Mouse (Mus musculus) liver, embryonic 14.5 days (tissue): Measurements from ENCODE around the gene Dctn3. TPM values are rescaled to one million over a fixed set of nuclear protein-coding genes. Genes with fewer than 3 reads are reported as not detected.
"Not testable (repeated sequence)": the region's sequence is repeated elsewhere in the genome, so short reads cannot be mapped to it uniquely, and the experiment has no call there.

Experiments used
- ATAC-seq: fragments of 200-750 bp; cut with Nextera tagmentation; 2 replicates; pipeline ENCODE4 v1.8.0; 2017; ENCODE audit warnings: moderate number of reproducible peaks, mild to moderate bottlenecking, moderate library complexity; ENCODE audit not compliant: insufficient read depth
- DNase-seq, 3 experiments: peaks; one replicate each; pipeline ENCODE4 v3.0.0-alpha.2; 2012 to 2013; ENCODE audit warnings: low read depth in 3 of 3, low spot score in 3 of 3
- H3K27ac ChIP-seq: fragments of 300-500 bp; sonication (generic); 2 replicates; pipeline ENCODE4 v1.5.1; 2014; ENCODE audit warnings: moderate library complexity, mild to moderate bottlenecking, control low read depth, inconsistent platforms
- H3K27me3 ChIP-seq: fragments of 300-500 bp; sonication (generic); 2 replicates; pipeline ENCODE4 v1.6.1; 2014; ENCODE audit warnings: mild to moderate bottlenecking, low read length, moderate library complexity; ENCODE audit not compliant: control insufficient read depth, insufficient read depth
- H3K36me3 ChIP-seq: fragments of 300-500 bp; sonication (generic); replicated peaks from 2 replicates; pipeline ENCODE4 v1.6.1; 2014; ENCODE audit warnings: low read depth; ENCODE audit not compliant: control insufficient read depth, insufficient read depth
- H3K4me1 ChIP-seq, 2 experiments: fragments of 200-500 bp in 1 of 2; fragments of 300-500 bp in 1 of 2; sonication (generic) in 1 of 2; replicated peaks; 2 replicates each; pipeline ENCODE4 v1.6.1; 2012 to 2014; ENCODE audit warnings: antibody characterized with exemption in 1 of 2, inconsistent platforms in 1 of 2, low read length in 1 of 2; ENCODE audit not compliant: control insufficient read depth in 2 of 2, insufficient read depth in 2 of 2
- H3K4me2 ChIP-seq: fragments of 300-500 bp; sonication (generic); 2 replicates; pipeline ENCODE4 v1.6.1; 2014; ENCODE audit warnings: low read depth, mild to moderate bottlenecking, control low read depth, moderate library complexity
- H3K4me3 ChIP-seq, 2 experiments: fragments of 200-500 bp in 1 of 2; fragments of 300-500 bp in 1 of 2; sonication (generic) in 1 of 2; 2 replicates each; pipeline ENCODE4 v1.5.1; 2012 to 2014; ENCODE audit warnings: low read depth in 2 of 2, low read length in 2 of 2, mild to moderate bottlenecking in 2 of 2, control low read depth in 1 of 2, inconsistent platforms in 1 of 2, moderate library complexity in 1 of 2; ENCODE audit not compliant: insufficient read depth in 1 of 2
- H3K9ac ChIP-seq: fragments of 300-500 bp; sonication (generic); replicated peaks from 2 replicates; pipeline ENCODE4 v1.6.1; 2014; ENCODE audit warnings: mild to moderate bottlenecking, control low read depth, moderate library complexity
- H3K9me3 ChIP-seq: fragments of 300-500 bp; sonication (generic); 2 replicates; pipeline ENCODE4 v1.6.1; 2016; ENCODE audit warnings: low read length, mixed read lengths; ENCODE audit not compliant: control insufficient read depth
- CTCF ChIP-seq: IDR thresholded peaks from 2 replicates; pipeline ENCODE4 v1.5.1; 2016; ENCODE audit warnings: antibody characterized with exemption, low read depth, control low read depth
- EP300 ChIP-seq: IDR thresholded peaks from 2 replicates; pipeline ENCODE4 v1.6.1; 2016; ENCODE audit warnings: antibody characterized with exemption, low read depth
- WGBS: fragments of 180-500 bp; shearing (Covaris S2); extraction: QIAGEN DNeasy Blood & Tissue Kit; methylation state at CpG from one replicate; pipeline ENCODE4 v1.1.7; 2014; ENCODE audit not compliant: insufficient replicate concordance; 5-methylcytosine and 5-hydroxymethylcytosine counted together
- polyA plus RNA-seq, 2 experiments: library from polyadenylated mRNA; depleted of rRNA in 1 of 2; stranded (reverse) in 1 of 2; unstranded in 1 of 2; fragments of >200 nt; fragmentation: Nextera tagmentation in 1 of 2; extraction: Ambion mirVana in 1 of 2; gene quantifications; 2 replicates each; pipeline versions ENCODE4 v1.2.1 to v1.2.3; 2012 to 2014

Gene Dctn3
- polyA plus RNA-seq (2012; rRNA removed) = 28.7 and 39.8 TPM in 2 replicates
- 63.9 and 68.6 TPM in 2 replicates for polyA plus RNA-seq (2014; fragmentation: Nextera tagmentation; extraction: Ambion mirVana)

DNA sequence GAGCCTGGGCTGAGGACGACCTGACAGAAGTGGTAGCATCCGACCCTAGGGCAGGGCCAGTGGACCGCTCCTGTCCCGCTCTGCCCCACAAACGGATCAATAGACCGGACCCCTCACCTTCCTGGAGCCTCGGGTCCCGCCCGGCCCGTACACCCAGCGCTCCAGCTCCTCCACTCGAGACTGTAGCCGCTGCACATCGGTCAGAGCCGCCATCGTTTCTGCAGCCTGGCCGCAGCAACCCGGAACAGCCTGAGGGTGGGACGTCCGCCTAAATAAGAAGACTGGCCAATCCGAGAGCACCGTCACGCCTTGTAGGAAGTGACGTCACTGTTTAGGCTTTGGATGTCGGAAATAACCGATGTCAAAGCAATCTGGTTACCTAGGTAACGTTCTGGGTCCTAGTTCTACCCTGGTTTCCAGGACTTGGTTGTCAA lies at the start of gene Dctn3:
Gene Dctn3 (minus strand): TSS at position 253 of the 434 bp plus-strand sequence.
- Histone ChIP-seq H3K27ac (no peak within 1 kb of the TSS), H3K4me1 (peaks cover 5 to 11% of the 10 kb centered on the region in 2 experiments), H3K36me3 (peaks cover 7% of the 10 kb centered on the region), H3K9ac (peak within 1 kb of the TSS; percentile 88), H3K4me3 (peak within 1 kb of the TSS; percentile 79 to 94), H3K4me2 (peak within 1 kb of the TSS; percentile 88), H3K9me3 (no peaks in the 10 kb centered on the region), H3K27me3 (peaks cover 43% of the 10 kb centered on the region)
- WGBS = under 1% methylated on average over 27 of the region's 27 CpGs
- DNase-seq (peak; percentile 88 to 91 (median 90)), ATAC-seq (peak; percentile 95)
- TF ChIP-seq EP300 (no peak), CTCF (no peak)

DNA sequence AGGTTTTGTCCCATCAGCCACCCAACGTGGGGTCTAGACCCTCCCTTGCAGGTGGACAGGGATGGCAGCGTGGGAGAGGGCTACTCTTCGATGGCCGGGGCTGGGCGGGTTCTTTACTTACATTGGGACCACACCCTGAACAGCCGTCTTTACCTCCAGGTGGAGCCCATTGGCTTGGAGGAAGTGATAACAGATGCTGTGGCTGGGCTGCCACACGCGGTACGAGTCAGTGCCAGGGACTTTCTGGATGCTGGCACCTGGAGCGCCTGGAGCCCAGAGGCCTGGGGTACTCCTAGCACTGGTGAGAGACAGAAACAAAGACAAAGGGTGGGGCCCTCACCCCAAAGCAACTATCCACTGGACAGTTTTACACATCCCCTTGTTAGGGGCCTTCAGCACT lies 44.3 kb upstream of the Dctn3 start:
- H3K27me3 ChIP-seq, H3K9ac ChIP-seq, H3K36me3 ChIP-seq, ATAC-seq, H3K4me2 ChIP-seq, DNase-seq, H3K27ac ChIP-seq, H3K4me3 ChIP-seq, H3K4me1 ChIP-seq, H3K9me3 ChIP-seq: not testable (repeated sequence)
- WGBS = 32% methylated on average over 10 of the region's 10 CpGs

- not testable (repeated sequence) for H3K27me3 ChIP-seq, H3K4me2 ChIP-seq, H3K4me3 ChIP-seq, H3K9me3 ChIP-seq, ATAC-seq, DNase-seq, H3K27ac ChIP-seq, H3K36me3 ChIP-seq, H3K9ac ChIP-seq
- WGBS = 69% methylated on average over 4 of the region's 6 CpGs
- peaks cover 15 to 24% of the 10 kb centered on the region in 2 experiments for H3K4me1 ChIP-seq
These were observed 40.2 kb upstream of the Dctn3 start for GRCm38 (mm10) chr4:41763176-41763575.

- H3K4me1 ChIP-seq = peaks cover 15 to 24% of the 10 kb centered on the region in 2 experiments
- WGBS = 73% methylated on average over 8 of the region's 8 CpGs
- H3K36me3 ChIP-seq, H3K27ac ChIP-seq, H3K4me3 ChIP-seq, H3K9me3 ChIP-seq, ATAC-seq, H3K9ac ChIP-seq, H3K27me3 ChIP-seq, H3K4me2 ChIP-seq, DNase-seq: not testable (repeated sequence)
These were observed 39.7 kb upstream of the Dctn3 start for GRCm38 (mm10) chr4:41762688-41763114.

DNA sequence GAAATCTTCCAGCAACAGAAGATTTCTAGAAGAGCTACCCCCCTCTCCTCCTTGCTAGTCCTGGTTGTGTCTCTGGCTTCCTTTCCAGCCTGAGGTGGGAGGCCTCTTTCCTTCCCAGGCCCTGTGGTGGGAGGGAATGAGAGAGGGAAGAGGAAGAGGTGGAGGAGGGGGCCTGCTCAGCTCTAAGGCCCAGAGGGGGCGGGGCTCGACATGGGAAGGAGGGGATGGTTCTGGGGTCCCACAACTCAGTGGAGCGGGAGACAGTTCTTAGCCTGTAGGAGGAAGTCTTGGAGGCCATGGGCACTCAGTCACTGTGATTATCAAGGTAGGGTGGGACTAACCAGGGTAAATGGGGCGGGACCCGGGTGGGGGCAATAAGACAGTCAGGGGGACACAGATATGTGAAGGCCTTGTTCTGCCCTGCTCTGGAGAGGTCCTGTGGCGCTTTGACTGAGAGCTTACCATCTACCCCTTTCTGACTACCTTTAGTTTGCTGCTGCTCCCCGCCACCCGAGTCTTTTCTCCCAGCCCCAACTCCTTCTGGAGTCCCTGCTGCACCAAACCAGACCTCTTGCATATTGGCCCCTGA lies 39.2 kb upstream of the Dctn3 start:
- no peak overlapping the region for H3K27ac ChIP-seq
- no peaks in the 10 kb centered on the region; the same call in 1 of the 2 replicates for H3K36me3 ChIP-seq
- DNase-seq (no peak), ATAC-seq (no peak)
- TF ChIP-seq EP300 (no peak), CTCF (no peak)
- H3K27me3 ChIP-seq = no peaks in the 10 kb centered on the region
- no peaks in the 10 kb centered on the region for H3K9me3 ChIP-seq
- WGBS = 23% methylated on average over 8 of the region's 8 CpGs
- H3K4me1 ChIP-seq = peaks cover 15 to 24% of the 10 kb centered on the region in 2 experiments
- H3K9ac ChIP-seq = no peak overlapping the region
- no peak overlapping the region; a peak in 1 of 4 replicates for H3K4me3 ChIP-seq
- H3K4me2 ChIP-seq = peak overlapping the region; percentile 13; the same call in 1 of the 2 replicates
